Mouse (Mus musculus): ENCODE results near the gene Kifc1. TPM values are rescaled to one million over a fixed set of nuclear protein-coding genes. Genes with fewer than 3 reads are reported as not detected.
"Not testable (repeated sequence)": the region's sequence is repeated elsewhere in the genome, so short reads cannot be mapped to it uniquely, and the experiment has no call there.

Kifc1 gene
- polyA plus RNA-seq, 2 experiments from 2014 or later = 1.5 to 2.5 TPM

GRCm38 (mm10) chr17:33918293-33919203 is 28.1 kb upstream of the Kifc1 start:
- ATAC-seq = peak; percentile 6

DNA sequence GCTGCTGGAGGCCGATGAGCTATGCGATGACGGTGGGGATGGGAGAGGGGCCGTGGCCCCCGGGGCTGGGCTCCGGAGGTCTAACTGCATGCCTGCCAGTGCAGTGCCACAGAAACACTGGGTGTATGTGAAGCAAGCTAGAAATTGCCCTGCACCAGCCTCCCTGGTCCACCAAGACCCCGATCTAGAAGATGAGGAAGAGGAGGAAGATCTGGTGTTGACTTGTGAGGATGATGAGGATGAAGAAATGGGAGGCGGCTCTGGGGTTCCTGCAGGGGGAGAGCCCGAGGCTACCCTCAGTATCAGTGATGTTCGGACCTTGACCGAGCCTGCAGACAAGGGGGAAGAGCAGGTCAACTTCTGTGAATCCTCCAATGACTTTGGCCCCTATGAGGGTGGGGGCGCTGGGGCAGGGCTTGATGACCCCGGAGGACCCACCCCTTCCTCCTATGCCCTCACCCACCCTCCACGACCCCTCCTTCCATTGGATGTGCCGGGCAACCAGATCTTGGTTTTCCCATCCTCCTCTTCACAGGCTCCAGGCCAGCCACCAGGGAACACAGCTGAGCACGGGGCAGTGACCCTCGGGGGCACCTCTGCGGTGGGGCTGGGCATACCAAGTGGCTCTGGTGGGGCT is 27.3 kb upstream of the Kifc1 start:
- no peak for ATAC-seq

GRCm38 (mm10) chr17:33916847-33917655 is 26.6 kb upstream of the Kifc1 start:
- no peak for ATAC-seq

DNA sequence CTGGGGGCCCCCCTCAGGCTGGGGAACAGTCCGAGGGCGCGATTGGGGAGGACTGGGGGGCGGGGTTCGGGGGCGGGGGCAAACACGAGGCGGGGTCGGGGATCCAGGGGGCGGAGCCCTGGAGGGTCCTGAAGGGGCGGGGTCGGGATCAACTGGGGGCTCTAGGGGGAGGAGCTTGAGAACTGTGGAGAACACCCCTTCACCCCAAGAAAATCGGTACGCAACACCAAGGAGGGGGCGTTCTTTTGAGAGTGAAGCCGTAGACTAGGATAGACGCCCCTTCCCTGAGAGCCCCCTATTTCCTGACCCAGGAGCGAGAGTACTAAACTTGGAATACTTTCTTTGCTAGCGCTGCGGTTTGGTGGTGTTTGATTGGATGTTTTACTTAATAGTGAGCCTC is 25.8 kb upstream of the Kifc1 start:
- ATAC-seq = no peak

DNA sequence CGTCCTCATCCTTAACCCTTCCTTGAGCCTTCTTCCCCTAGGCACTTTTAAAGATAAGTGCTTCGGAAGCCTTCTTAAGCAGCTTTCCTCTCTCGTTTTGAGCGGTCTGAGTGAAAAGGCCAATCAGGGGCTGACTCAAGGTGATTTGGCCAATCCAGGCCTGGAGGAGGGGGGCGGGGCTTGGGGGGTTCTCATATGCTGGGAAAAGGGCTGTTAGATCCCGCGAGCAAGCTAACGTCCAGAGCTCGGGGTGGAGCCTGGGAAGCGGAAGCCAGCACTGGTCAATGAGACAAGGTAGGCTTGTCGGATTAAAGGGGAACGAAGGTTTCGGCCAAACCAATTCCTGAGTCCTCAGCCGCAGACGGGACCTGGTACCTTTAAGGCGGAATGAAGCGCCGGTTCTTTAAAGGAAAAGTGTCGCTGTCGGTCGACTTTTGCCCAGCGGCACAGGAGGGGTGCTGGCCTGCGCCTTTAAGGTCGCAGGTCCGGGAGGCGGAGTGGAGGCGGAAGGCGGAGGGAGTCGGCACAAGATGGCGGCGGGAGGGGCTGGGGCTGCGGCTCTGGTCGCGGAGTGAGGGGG is 25.3 kb upstream of the Kifc1 start, which contains the start of the genes Tapbp and Zbtb22:
TSS of gene Tapbp (plus strand) at position 229 of the 580 bp plus-strand sequence.
TSS of gene Zbtb22 (plus strand) at position 234 of the 580 bp plus-strand sequence.
- peak; percentile 66 for ATAC-seq

- no peak for ATAC-seq
These were observed 24.5 kb upstream of the Kifc1 start for GRCm38 (mm10) chr17:33914969-33915391.

DNA sequence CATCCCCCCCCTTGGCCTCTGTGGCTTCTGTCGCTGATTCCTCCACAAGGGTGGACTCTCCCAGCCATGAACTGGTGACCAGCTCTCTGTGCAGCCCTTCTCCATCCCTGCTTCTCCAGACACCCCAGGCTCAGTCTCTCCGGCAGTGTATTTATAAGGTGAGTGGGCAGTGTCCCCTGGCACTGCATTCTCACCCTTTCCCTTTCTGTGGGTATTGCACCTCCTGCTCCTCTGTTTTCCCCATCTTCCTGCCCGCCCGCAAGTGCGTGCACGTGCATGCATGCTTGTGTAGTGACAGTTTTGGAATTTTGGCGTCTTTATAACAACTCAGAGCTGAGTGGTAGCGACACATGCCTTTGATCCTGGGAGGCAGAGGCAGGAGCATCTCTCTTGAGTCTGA is 23.4 kb upstream of the Kifc1 start:
- no peak for ATAC-seq

DNA sequence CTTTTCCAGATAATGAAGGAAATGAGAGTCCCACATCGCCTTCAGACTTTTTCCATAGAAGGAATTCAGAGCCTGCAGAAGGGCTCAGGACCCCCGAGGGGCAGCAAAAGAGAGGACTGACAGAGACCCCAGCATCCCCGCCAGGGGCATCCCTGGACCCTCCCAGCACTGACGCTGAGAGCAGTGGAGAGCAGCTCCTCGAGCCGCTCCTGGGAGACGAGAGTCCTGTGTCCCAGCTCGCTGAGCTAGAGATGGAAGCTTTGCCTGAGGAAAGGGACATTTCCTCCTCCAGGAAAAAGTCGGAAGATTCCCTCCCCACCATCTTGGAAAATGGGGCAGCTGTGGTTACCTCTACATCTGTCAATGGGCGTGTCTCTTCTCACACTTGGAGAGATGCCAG is 22.8 kb upstream of the Kifc1 start:
- ATAC-seq = no peak

GRCm38 (mm10) chr17:33911813-33912414 is 21.5 kb upstream of the Kifc1 start:
- ATAC-seq = no peak

GRCm38 (mm10) chr17:33911052-33911812 is 20.8 kb upstream of the Kifc1 start:
- ATAC-seq = no peak

DNA sequence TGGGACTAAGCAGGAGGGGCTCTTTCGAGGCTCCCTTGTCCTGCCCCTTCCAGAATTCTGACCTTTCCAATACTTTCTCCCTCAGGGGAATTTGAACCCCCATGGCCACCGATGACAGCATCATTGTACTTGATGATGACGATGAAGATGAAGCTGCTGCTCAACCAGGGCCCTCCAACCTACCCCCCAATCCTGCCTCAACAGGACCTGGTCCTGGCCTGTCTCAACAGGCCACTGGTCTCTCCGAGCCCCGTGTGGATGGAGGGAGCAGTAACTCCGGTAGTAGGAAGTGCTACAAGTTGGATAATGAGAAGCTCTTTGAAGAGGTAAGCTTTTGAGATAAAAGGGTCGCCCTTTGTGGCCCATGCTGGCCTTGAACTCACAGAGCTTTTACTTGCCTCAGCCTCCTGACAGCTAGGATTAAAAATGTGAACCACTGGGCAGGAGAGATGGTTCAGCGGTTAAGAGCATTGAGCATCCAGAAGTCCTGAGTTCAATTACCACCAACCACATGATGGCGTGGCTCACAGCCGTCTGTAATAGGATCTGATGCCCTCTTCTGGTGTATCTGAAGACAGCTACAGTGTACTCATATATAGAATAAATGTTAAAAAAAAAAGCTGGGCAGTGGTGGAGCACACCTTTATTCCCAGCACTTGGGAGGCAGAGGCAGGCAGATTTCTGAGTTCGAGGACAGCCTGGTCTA is 20.0 kb upstream of the Kifc1 start:
- ATAC-seq = no peak

GRCm38 (mm10) chr17:33909869-33910250 is 19.4 kb upstream of the Kifc1 start:
- no peak for ATAC-seq

DNA sequence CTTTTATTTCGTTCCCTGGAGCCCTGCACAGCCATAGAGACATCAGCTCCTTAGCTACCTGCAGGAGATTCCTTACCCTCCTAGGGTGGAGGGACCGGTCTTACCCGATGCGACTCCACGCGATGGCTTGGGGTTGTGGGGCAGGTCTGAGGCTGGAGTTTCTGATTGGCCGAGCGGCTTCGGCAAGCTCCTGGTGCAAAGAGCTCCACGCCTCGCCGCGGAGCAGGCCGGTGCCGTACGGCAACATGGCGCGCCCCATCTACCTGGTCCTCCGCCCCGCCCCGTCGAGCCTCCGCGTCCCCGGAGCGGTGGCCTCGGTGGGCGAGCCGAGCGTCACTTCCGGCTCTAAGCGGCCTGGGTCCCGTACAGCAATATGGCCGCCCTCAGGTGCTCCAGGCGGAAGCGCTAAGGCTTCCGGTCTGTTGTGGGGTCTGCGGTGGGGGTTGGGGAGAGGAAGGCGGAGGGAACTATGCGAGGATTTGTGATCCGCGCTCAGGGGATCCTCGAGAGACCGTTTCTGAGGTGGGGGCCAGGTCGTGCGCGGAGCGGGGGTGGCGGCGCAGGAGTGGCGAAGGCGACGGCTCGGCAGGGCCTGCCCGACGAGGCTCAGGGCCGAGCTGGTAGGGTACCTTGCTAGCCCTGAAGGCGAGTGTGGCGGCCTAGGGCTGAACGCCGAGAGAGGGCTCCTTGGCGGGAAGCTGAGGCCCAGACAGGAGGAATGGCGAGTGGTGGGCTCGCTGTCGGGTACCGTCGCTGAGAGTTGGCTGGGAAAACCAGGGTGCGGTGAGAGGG is 18.8 kb upstream of the Kifc1 start, which contains the start of gene Daxx:
TSS of gene Daxx (plus strand) at position 338 of the 792 bp plus-strand sequence.
- peak; percentile 85 for ATAC-seq

GRCm38 (mm10) chr17:33908331-33909076 is 18.0 kb upstream of the Kifc1 start:
- ATAC-seq = no peak

- not testable (repeated sequence) for ATAC-seq
These were observed 14.4 kb upstream of the Kifc1 start, which contains the start of gene Platr17 for GRCm38 (mm10) chr17:33904835-33905234. Gene Platr17 (plus strand): TSS chr17:33905135.

GRCm38 (mm10) chr17:33903911-33904651 is 13.6 kb upstream of the Kifc1 start:
- ATAC-seq = not testable (repeated sequence)

DNA sequence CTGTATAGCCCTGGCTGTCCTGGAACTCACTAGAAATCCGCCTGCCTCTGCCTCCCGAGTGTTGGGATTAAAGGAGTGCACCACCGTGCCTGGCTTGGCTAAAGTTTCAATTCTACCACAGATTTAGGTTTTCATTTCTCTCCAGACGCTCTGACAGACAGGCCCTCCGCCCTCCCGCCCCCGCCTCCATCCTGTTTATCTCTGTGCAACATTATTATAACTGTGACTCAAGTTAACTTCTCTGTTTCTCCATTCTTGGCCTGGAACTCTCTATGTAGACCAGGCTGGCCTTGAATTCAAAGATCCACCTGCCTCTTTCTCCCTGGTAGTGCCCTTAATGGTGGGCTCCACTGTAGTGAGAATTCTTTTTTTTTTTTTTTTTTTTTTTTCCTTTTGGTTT is 12.0 kb upstream of the Kifc1 start:
- peak; percentile 43 for ATAC-seq

DNA sequence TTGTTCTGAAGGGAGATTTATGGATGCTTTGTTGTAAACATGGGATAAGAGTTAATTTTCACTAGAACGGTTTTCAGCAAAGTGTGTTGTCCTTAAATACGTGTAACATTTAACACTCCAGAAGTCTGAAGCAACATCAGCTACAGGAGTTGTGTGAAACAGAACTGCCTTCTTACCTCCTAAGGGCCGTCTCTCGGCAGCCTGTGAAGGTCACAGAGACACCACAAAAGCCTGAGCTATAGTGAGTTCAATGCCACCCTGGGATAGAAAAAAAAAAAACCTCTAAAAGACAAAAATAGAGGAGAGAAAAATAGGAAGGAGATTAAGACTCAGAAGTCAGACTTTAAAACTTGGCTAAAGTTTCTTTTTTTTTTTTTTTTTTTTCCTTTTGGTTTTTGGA is 11.6 kb upstream of the Kifc1 start:
- ATAC-seq = no peak

Measured in activated CD4-positive, CD25-positive, alpha-beta regulatory T cell, adult 4 months (primary cell).